Mouse (Mus musculus) C3H10T1/2 (cell line): ENCODE results near the gene Spint4. TPM values are rescaled to one million over a fixed set of nuclear protein-coding genes. Genes with fewer than 3 reads are reported as not detected.

Source experiments
- polyA plus RNA-seq, 2 experiments: library from polyadenylated mRNA; unstranded; fragments of >200 nt; fragmentation: generic; extraction: Trizol; gene quantifications; one replicate each; pipeline ENCODE4 v1.2.1; 2012; ENCODE audit warnings: missing spikeins in 2 of 2

The Spint4 gene
- not detected for polyA plus RNA-seq

DNA sequence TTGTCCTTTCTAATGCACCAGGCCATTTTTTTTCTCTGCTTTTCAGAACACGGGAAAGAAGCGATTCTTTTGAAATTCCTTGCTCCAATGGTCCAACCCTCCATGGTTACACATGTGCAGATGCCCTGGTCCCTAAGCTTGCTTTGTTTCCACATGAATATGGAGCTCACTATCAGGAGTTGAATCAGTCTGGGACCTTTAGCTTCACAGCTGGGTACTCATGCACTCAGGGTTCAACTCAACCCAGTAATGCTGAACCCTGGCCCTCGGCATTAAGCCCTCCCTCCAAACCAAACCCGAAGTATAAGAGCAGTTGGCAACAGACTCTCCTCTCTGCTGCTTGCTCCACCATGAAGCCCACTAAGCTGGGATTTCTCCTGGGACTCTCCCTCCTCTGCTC lies at the start of gene Spint4:
TSS of gene Spint4 (plus strand) at position 301 of the 400 bp plus-strand sequence.

DNA sequence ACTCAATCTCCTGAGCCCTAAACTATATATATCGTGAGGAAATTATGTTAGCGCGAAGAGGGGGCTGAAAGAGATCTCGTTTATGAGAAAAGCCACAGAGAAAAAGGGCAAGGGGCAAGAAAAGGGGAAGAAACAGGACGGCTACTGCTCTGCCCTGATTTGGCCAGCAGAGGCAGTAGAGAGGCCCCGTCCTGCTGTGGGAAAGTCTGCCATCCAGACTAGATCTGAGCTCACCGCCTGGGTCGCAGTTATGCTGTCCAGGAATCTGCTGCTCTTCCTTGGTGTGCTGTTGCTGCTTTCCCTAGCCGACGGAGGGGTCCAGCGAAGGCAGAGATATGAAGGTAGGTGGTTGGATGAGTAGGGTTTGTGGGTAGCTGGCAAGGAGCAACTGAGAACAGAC lies 42.4 kb upstream of the Spint4 start, which contains the start of gene Wfdc10:
TSS of gene Wfdc10 (plus strand) at position 189 of the 400 bp plus-strand sequence.

DNA sequence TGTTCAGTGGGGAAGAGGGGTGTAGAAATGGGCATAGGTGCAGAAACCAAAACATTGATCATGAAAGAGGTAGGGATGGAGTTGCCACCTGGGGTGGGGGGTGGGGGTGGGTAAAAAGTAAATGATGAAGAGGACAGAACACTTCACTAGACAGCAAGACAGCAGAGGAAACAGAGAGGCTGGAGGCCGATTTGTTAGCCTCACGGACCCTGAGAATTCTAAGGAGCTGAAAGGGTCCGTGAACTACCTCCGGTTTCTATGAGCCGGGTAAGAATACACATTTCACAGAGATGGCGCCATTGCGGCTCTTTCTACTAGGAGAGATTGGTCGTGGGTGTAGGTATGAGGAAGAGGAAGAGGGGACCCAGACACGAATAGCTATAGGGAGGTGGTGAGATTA lies 41.8 kb upstream of the Spint4 start, which contains the start of gene Wfdc9:
TSS of gene Wfdc9 (minus strand) at position 101 of the 400 bp plus-strand sequence.

DNA sequence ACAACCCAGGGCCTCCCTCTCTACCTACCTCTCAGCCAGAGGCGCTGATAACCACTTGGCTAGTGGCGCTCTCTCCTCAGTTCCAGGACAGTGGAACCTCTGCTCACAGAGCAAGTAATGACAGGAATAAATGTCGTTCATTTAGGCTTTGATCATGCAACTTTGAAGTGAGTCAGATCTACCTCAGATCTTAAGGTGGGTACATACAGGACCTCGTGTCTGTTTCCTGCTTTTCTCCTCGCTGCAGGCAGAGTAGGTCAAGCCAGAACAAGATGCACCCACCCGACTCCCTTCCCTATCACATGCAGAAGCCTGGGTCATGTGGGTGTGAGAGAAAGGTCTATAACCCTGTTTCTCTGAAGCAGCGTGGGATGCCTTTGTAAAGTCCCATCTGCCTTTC lies 24.3 kb upstream of the Spint4 start, which contains the start of gene Wfdc11:
TSS of gene Wfdc11 (minus strand) at position 101 of the 400 bp plus-strand sequence.

DNA sequence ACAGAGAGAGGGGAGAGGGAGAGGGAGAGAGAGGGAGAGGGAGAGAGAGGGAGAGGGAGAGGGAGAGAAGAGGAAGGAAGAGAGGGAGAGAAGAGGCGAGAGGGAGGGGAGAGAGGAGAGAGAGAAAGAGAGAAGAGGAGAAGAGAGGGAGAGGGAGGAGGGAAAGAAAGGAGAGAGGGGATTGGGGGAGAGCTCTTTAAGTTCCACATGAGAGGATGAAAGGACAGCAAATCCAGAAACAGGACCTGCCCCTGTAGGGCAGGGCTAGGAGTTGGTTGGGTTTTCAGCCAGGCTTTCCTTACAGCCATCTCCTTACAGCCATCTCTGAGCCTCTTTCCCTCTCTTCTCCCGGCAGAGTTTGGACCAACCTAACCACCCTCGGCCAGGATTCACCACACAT lies 13.5 kb upstream of the Spint4 start, which contains the start of gene Wfdc13:
TSS of gene Wfdc13 (plus strand) at position 301 of the 400 bp plus-strand sequence.

DNA sequence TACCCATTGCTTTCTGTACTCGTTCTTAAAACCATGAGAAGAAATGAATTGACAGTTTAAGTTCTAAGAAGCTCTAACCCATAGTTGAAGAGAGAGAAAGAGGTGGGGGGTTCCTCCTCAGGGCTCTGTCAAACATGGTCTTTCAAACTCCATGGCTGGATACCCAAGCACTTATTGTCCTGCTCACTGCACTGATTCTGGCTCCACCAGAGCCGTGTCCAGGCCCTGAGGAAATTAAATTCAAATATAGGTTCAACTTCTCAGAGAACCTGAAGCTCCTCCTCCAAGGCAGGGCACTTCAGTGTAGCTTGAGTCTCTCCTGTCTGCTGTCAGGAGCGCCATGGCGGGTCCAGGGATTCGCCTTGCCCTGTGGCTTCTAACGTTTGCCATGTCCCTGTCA lies 16.7 kb downstream of the Spint4 start, which contains the start of gene Spint5:
TSS of gene Spint5 (plus strand) at position 301 of the 400 bp plus-strand sequence.

DNA sequence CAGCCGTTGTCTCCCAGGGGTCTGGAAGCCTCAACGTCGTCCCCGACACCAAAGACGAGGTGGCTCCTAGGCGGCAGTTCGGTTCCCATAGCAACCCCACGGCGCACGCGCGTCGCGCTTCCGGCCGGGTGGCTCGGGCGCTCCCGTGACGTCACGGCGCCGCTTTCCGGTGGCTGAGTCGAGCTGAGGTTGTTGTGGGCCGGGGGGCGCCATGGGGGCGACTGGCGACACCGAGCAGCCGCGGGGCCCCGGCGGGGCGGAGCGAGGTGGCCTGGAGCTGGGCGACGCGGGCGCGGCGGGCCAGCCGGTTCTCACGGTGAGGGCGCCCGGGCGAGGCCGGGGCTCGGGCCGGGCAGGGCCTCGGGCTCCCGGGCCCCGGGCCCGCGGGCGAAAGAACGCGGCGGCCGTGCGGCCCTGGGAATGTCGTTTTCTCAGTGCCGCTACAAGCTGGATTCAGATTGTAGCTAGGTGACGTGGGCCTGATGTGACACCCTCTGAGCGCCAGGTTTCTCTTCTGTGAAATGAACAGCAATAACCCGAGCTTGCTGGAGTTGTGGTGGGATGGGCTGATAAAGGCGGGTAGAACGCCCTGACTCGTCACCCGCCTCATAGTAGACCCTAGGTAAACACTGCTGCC lies 47.7 kb downstream of the Spint4 start, which contains the start of the genes Wfdc3 and Dnttip1:
TSS of gene Wfdc3 (minus strand) at position 89 of the 637 bp plus-strand sequence.
TSS of gene Dnttip1 (plus strand) at position 141 of the 637 bp plus-strand sequence.

Other genes starting within 250 kb of the Spint4 start
- 10 to 100 TPM; 54.4 to 73.3 TPM for gene Sys1, start 241.5 kb upstream of the Spint4 start, polyA plus RNA-seq
- 10 to 100 TPM; 15.0 to 18.1 TPM for gene Gm20458, start 237.5 kb upstream of the Spint4 start, polyA plus RNA-seq
- gene Trp53tg5, start 224.8 kb upstream of the Spint4 start, polyA plus RNA-seq: not detected
- gene Dbndd2, start 212.4 kb upstream of the Spint4 start, polyA plus RNA-seq: 1 to 10 TPM; 6.0 to 8.9 TPM
- 100 to 1,000 TPM in 1 of 2 experiments, 10 to 100 TPM in 1; 77.8 to 142 TPM for gene Pigt, start 201.0 kb upstream of the Spint4 start, polyA plus RNA-seq
- gene Wfdc2, start 136.1 kb upstream of the Spint4 start, polyA plus RNA-seq: not detected
- not detected for gene Spint3, start 125.0 kb upstream of the Spint4 start, polyA plus RNA-seq
- gene Wfdc6a, start 113.1 kb upstream of the Spint4 start, polyA plus RNA-seq: not detected
- not detected for gene Eppin, start 104.9 kb upstream of the Spint4 start, polyA plus RNA-seq
- not detected for gene Wfdc6b, start 85.0 kb upstream of the Spint4 start, polyA plus RNA-seq
- gene Wfdc8, start 84.9 kb upstream of the Spint4 start, polyA plus RNA-seq: not detected
- not detected for gene Wfdc16, start 59.7 kb upstream of the Spint4 start, polyA plus RNA-seq
- gene Wfdc10, start 42.5 kb upstream of the Spint4 start, polyA plus RNA-seq: not detected
- gene Wfdc9, start 41.9 kb upstream of the Spint4 start, polyA plus RNA-seq: not detected
- gene Wfdc11, start 24.4 kb upstream of the Spint4 start, polyA plus RNA-seq: not detected
- gene Wfdc13, start 13.4 kb upstream of the Spint4 start, polyA plus RNA-seq: under 1 TPM in 1 of 2 experiments, not detected in 1; 0.04 TPM
- gene Spint5, start 16.8 kb downstream of the Spint4 start, polyA plus RNA-seq: not detected
- gene Wfdc3, start 47.4 kb downstream of the Spint4 start, polyA plus RNA-seq: 1 to 10 TPM in 1 of 2 experiments, under 1 TPM in 1; 0.27 to 1.1 TPM
- 10 to 100 TPM; 55.3 to 58.9 TPM for gene Dnttip1, start 47.5 kb downstream of the Spint4 start, polyA plus RNA-seq
- 100 to 1,000 TPM; 116 to 219 TPM for gene Ube2c, start 71.4 kb downstream of the Spint4 start, polyA plus RNA-seq
- gene Tnnc2, start 81.5 kb downstream of the Spint4 start, polyA plus RNA-seq: under 1 TPM in 1 of 2 experiments, not detected in 1; 0.19 TPM
- 10 to 100 TPM; 29.7 to 50.1 TPM for gene Snx21, start 87.3 kb downstream of the Spint4 start, polyA plus RNA-seq
- 10 to 100 TPM; 10.7 to 19.9 TPM for gene Acot8, start 106.4 kb downstream of the Spint4 start, polyA plus RNA-seq
- gene Zswim3, start 106.6 kb downstream of the Spint4 start, polyA plus RNA-seq: 1 to 10 TPM; 2.1 to 4.9 TPM
- 10 to 100 TPM in 1 of 2 experiments, 1 to 10 TPM in 1; 9.1 to 10.1 TPM for gene Zswim1, start 124.2 kb downstream of the Spint4 start, polyA plus RNA-seq
- gene Spata25, start 130.0 kb downstream of the Spint4 start, polyA plus RNA-seq: under 1 TPM in 1 of 2 experiments, not detected in 1; 0.26 TPM
- 100 to 1,000 TPM in 1 of 2 experiments, 10 to 100 TPM in 1; 94.4 to 205 TPM for gene Ctsa, start 134.4 kb downstream of the Spint4 start, polyA plus RNA-seq
- gene Neurl2, start 135.0 kb downstream of the Spint4 start, polyA plus RNA-seq: 1 to 10 TPM; 2.4 to 6.6 TPM
- 100 to 1,000 TPM in 1 of 2 experiments, 10 to 100 TPM in 1; 16.6 to 130 TPM for gene Pltp, start 159.2 kb downstream of the Spint4 start, polyA plus RNA-seq
- gene Pcif1, start 180.8 kb downstream of the Spint4 start, polyA plus RNA-seq: 10 to 100 TPM; 56.7 to 65.1 TPM
- gene Zfp335, start 213.3 kb downstream of the Spint4 start, polyA plus RNA-seq: 10 to 100 TPM in 1 of 2 experiments, 1 to 10 TPM in 1; 4.1 to 11.3 TPM
- gene Mmp9, start 242.3 kb downstream of the Spint4 start, polyA plus RNA-seq: 10 to 100 TPM in 1 of 2 experiments, under 1 TPM in 1; 0.49 to 19.7 TPM